Mouse (Mus musculus): ENCODE results near the gene Ankmy1.

The Ankmy1 gene

DNA sequence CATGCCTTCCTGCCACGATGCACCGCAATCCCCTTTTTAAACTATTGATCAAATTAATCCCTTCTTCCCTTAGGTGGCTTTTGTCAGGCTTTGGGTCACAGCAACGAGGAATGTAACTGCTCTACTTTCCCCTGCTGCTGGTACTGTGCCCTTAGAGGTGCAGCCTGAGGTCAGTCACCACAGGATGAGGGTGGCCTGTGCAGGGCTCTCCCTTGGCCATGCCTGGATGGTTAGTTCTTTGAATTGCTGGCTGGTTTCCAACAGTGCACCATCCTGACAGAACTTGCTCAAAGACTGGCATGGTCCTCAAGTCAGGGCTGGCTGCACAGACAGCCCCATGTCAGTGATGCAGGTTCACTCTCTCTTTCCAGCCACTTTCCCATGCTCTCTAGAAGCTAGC is 28.7 kb downstream of the Ankmy1 start:
- no peak for DNase-seq (ENCODE audit: low spot score)

DNA sequence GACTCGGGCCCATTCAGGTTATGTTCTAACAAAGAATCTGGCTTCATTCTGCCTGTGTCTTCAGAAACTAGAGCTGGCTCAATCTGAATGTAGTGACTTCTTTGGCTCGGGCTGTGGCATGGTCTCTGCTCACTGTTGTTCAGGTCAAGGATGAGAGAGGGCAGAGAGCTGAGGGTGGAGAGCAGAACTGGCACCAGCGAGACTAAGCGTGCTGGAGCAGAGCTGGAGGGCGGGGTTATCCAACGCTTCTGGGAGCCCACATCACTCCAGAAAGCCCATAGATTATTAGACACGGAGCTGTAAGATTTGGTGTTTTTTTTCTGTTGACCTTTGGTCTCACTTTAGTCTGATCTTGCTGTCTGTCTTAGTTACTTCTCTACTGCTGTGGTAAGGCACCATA is 30.0 kb downstream of the Ankmy1 start:
- DNase-seq (ENCODE audit: low spot score) = no peak

DNA sequence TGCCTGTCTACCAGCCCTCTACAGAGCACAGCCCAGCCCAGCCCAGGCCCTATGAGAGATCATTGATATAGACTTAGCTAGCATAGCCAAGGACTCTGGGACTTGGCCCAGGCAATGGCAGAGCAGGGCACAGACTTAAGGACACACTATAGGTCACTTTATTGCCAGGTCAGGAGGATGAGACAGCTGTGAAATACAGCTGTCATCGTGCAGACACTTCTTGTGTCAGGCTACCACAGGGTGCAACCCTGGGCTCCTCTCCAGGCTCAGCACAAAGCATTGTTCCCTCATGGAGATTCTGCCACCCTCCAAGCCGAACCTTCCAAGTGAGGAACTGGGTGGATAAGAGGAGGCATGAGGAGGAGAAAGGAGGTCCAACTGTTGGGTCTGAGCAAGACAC is 32.7 kb downstream of the Ankmy1 start:
- DNase-seq (ENCODE audit: low spot score) = no peak

DNA sequence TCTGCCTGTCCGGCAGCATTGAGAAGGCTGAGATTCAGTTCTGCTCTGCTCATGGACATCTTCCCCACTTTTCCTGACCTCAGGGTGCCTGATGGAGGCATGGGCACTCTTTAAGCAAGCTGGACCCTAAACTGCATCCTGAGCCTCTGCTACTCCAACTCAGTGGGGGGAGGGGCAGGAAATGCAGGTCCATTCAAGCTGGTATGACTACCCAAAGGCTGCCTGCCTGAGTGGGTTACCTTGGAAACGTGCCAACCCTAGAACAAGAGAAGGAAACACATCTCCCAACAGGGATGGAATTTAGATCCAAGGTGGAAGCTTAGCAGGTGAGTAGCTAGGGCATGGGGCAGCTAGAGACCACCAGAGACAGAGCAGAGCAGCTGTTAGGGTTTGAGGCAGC is 36.5 kb downstream of the Ankmy1 start:
- no peak for DNase-seq (ENCODE audit: low spot score)

DNA sequence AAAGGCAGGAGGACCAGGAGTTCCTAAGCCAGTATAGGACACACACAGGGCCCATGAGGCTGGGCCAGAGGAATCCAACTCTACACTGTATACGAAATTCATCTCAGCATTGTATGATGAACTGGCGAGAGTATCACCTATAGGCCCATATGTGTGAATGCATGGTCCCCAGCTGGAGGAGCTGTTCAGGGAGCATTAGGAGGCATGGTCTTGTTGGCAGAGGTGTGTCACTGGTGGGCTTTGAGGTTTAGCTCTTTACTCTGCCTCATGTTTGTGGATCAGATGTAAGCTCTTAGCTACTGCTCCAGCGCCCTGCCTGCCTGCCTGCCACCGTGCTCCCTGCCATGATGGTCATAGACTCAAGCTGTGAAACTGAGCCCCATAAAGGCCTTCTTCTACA is 39.4 kb downstream of the Ankmy1 start:
- no peak for DNase-seq (ENCODE audit: low spot score)

DNA sequence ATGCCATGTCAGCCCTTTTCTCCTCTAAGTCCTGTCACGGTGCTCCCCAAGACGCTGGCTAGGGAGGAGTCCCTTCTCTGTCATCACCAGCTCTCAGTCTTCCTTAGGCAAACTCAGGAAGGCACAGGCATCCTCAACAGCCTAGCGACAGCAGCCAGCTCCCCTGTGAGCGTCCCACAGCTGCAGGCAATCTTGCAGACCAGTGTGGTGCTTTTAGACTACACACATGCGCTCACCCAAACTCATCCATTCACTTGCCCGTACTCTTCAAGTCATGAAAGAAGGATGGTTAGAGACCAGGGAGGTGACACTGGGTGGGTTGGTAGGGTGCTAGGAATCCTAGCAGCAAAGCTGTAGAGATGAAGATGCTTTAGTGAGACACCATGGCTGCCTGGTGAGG is 41.2 kb downstream of the Ankmy1 start:
- no peak for DNase-seq (ENCODE audit: low spot score)

DNA sequence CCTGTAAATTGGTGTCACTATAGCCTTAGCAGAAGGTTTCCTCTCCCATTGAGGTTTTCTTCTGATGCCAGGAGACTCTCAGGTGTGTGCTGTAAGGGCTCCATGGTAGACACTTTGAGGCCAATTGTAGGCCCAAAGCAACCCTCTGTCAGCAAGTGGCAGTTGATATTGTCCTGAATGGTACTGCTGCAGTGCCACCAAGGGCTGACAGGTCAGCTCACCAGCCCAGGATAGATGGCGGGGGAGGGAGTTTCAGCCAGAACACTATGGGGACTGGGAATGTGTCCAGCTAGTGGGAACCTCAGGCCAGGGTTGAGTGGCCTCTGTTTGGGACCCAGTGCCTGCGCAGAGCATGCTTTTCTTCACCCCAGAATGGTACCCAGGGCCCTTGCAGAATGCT is 50.3 kb downstream of the Ankmy1 start:
- no peak for DNase-seq (ENCODE audit: low spot score)

DNA sequence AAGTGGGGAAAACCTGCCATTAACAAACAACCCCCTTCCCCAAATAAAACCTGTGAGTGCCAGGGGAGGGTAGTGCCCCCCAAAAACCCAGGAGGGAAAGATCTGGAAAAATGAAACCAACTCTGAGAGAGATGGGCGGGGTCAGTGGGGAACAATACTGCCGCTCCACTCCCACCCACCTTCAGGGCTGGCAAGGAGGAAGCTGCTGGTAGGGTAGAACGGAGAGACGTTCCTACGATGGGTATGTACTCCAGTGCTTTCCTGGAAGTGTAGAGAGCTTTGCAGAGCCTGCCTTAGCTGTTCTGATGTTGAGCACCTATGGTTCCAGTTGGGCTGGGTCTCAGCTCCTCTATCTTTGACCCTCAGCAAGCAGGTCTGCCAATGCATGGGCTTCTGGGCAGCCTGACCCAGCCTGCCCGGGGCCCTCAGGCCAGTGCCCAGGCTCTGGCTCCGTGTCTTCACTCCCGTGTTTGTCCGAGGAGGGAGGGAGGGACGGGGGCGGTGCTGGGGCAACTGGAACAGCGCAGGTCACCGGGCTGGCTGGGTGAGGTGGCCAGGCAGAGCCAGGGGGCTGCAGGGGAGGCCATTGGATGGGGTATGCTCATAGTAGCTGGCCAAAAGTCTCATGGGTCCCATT is 52.6 kb downstream of the Ankmy1 start:
- no peak for DNase-seq (ENCODE audit: low spot score)

DNA sequence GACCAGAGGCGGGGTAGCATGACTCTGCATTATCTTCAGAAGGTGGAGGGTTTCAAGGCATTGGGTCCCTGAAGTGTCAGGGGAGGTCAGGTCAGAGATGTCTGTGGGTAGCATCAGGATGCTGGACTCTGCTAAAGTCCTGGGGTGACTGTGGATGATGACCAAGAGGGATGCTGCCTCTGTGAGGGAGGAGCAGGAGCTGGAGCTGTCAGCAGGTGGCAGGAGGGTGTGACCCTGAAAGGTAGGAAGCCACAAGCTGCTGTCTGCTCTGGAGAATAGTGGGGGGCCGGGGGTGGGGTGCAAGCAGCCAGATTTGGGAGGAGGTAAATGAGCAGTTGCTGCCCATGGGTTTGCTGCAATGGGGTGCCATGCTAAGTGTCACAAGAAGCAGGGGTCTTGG is 53.2 kb downstream of the Ankmy1 start:
- no peak for DNase-seq (ENCODE audit: low spot score)

DNA sequence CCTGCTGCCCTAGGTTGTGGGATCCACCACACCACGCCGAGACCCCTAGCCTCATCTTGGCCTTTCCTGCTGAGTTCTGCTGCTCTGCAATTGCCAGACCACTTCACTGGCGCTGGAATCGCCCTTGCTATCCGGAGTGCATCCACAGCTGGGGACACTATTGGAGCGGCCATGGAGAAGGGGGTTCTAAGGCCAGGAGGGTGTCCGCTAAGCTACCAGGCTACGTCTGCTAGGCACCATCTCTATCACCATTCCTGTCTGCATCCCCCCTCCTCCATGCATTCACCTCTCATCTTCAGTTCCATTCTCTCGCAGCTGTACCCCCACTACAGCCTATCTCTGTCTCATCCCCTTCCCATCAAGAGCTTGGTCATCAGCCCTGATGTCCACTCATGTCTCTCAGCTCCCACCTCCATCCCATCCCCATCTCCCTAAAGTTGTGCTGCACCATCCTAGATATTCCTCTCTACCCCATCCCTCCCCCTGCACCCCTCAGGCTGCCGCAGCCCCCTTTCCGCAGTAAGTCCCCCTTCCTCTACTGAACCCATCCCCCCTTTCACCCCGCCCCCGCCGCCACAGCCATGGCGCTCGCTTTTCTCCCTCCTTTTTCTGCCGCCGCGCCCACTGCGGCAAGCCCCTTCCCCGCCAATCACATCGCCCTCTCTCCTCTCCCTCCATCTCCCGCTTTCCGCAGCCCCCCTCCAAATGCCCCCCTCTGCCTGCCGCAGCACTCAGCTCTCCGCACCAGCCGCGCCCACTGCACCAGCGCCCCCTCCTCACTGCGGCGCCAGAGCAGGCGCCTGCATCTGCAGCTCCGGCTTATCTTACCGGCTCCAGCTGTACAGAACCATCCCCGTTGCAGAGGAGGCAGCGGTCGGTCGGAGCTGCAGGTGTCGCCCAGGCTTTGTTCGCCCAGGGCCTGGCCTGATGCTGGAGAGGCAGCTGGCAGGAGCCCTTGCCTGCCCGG is 54.5 kb downstream of the Ankmy1 start:
- DNase-seq (ENCODE audit: low spot score) = no peak

DNA sequence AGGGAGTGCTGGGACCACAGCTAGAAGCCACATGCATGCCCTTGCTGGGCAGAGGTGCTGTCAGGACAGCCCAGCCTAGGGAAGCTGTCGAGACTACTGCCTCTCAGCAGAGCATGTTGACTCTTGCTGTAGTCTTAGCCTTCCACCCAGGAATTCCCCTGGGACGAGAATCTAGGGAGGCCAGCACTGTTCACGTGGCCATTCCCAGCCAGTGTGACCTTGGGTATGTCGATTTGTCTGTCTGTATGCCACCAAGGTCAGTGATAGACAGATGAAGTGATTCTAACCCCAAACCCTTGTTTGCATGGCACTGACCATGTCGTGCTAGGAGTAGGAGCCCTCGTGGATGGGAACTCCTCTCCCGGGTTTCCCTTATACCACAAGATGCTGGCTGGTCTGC is 56.8 kb downstream of the Ankmy1 start:
- no peak for DNase-seq (ENCODE audit: low spot score)

DNA sequence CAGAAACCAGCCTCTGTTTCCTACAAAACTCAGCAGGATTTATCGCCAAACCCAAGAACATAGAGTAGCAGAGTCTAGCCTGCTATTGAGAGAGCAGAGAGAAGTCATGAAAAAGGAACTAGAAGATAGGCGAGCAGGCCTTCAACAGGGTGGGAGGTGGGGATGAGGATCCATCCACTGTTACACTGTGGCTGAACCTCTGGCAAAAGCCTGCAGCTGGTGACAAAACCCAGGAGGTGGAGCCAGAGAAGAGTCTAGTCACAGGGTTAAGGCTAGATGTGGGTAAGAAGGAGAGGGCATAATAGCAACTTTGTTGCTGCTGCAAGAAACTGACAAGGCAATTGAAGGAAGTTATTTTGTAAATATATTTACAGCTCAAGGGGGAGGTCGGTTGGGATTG is 61.3 kb downstream of the Ankmy1 start:
- no peak for DNase-seq (ENCODE audit: low spot score)

DNA sequence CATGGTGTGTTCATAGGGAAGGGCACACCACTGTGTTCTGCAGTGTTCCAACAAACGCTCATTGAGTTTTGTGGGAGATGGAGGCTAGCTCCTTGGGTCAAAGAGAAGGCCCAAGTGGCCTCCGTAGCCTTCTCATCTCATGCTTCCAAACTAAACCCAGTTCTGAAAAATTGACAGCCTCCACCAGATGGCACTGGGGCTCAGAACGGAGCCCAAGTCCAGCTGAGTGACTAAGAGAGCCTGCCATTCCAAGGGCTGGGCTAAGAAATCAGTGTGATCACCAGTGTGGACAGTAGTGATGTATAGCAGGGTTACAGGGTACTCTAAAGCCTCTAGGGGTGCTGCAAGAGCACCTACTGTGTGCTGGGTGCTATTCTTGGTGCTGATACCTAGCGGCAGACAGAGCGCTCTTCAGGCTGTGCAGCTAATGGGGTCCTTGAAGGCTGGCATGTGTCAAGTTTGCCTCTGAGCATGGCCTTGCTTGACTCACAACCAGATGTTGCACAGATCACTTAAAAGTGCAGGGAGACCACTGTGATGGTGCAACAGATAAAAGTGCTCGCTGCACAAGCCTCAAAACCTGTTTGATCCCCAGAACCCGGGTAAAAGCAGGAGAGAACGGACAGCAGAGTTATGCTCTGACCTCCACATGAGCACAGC is 62.3 kb downstream of the Ankmy1 start:
- DNase-seq (ENCODE audit: low spot score) = no peak

DNA sequence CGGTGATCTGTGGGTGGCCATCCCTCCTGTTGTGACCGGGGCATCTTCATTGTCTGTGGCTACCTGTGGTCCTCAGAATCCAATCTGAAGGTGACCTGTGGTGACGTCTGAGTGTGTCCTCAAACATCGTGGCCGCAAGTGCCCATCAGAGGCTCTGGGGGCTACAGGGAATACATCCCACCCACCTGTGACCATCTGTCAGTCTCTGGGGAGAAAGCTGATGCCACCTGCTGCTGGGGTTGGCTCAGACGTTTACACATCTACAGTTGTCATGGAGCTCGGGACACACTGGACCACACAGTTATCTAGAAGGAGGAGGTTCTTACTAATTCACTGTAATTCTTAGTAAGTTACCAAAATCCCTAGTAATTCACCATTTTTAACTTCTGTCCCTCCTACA is 63.5 kb downstream of the Ankmy1 start:
- DNase-seq (ENCODE audit: low spot score) = no peak

DNA sequence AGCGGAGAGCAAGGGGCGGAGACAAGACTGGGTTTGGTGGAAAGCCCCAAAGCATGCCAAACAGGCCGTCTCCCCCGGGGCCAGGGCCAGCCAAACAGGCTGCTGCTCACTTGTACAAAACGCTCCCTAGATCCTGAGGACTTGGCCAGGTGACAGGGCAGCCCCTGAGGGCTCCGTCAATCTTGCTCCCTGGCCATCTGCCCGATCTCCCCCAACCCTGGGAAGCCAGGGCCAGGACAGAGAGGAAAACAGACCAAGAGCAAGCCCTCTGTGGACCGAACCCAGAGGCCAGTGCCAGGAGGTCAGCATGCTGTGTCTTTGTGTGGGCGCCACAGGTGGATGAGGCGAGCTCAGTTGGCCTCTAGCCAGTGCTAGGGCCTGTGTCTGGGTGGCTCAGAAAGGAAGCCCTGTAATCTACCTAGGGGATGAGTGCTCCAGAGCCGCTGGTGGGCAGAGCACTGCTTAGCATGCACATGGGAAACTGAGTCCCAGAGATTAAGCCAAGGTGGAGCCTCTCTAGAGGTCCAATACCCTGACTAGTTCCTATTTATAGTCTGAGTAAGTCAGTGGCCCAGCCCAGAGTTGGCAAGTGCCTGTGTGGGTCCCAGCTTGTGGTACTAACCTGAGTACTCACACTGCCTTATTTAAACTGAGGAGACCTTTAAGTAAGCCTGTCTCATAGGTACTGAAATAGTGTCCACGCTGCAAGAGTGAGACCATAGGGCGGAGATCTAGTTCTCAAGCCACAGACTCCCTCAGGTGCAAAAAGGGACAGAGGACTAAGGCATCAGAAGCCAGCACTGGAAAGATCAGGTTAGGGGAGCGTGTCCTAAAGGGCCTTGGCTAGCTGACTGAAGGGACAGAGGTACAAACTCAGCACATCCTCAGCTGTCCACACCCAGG is 64.5 kb downstream of the Ankmy1 start:
- peak; percentile 27 for DNase-seq (ENCODE audit: low spot score)

DNA sequence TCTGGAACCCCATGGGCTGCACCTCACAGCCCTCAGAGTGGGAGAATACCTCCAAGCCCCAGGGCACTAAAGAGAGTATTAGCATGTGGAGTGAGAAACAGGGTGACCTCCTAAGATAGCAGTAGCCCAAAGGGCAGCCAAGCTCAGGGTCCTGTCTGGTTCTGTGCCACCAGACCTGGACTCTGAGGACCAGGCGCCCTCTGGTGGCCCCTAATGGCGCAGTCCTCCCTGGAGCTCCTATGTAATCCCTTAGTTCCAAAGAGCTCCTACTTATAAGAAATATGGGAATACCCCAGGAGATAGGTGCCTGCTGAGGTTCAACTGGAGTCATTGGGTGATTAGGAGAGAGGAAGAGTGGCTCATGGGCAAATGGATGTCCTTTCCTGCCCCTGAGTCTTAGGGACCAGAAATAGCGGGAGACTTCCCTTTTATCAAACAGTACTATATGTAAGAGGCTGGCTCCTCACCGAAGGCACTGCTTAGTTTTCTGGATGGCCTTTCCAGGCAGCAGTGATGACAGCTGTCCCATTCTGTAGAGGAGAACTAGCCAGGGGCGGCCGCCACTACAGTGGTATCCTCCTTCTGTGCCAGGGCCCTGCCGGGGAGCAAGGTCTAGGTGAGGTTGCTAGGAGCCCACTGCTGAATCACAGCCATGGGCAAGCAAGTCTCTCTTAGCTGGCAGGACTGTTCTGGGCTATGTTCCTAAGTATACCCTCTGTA is 68.6 kb downstream of the Ankmy1 start:
- DNase-seq (ENCODE audit: low spot score) = peak; percentile 78

DNA sequence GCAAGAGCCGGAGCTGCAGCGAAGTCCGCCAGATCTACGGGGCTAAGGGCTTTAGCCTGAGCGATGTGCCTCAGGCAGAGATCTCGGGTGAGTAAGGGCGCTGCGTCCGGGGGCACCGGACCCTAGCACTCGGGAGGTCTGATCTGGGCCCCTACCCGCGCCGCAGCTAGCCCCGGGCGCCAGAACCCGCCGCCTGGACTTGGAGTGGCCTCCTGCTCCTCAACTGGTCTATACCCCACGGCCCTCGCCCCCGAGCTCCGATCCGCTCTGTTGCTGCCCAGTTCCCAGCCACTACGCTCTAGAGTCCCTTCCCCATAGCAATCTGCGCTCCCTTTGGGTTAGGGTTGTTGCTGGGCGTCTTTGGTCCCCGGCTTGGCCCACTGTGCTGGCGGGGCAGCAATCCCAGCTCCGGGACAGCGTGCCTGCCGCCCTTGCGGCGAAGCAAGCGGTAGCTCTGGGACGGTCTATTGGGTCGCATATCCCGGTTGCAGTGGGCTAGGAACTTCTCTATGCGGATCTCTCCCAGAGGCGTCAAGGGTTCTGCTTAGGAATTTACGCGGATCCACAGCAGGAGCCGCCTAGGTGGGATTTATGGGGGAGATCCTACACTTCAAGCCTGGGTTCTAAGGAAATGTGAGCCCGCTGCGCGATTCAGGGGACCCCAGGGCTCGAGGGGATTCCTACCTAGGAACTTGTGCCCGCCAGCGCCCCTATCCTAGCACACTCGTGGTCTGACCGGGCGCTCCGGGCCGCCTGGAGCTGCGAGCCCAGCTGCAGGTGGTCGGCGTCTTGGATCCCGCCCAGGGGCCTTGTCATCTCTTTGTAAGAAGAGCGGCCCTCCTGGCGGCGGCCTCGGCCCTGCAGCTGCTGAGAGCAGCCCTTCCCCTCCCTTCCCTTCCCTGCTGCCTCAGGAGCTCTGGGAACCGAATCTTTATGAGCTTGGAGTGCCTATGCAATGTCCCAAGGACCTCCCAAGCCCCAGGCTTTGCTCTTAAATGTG is 70.4 kb downstream of the Ankmy1 start:
- peak; percentile 56 for DNase-seq (ENCODE audit: low spot score)

DNA sequence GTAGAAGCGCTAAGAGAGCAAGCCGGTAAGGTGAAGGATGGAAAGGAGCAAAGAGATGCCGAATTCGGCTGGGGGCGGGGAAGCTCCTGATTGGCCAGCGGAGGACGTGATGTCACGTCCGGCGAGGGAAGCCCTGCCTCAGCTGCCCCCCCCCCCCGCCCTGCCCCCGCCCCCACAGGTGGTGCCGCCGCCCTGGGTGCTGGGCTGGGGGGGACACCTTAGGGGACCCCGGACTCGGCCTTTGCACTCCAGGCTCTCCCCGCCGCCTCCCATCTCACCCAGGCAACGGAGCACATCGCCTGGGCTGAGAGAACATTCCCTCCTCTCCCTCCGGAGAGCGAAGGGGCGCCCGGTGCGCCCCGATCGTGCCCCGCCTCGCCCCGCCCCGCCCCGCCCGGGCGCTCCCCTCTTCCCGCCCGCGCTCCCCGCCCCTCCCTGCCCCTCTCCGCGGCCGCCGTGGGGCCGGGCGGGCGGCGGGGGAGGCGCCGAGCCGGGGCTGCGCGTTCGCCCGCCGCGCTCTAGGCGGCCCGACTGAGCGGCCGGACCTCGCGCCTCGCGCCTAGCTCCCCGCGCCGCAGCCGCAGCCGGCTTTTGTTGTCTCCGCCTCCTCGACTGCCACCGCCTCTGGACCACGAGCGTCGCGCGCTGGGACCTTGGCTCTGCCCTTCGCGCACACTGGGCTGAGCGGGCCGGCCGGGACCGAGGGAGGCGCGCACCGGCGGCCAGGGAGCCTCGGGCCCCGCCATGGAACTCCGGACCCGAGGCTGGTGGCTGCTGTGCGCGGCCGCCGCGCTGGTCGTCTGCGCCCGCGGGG is 71.3 kb downstream of the Ankmy1 start, which contains the start of gene Gpc1:
Gpc1 (plus strand) TSS at position 458 of the 814 bp plus-strand sequence.
- DNase-seq (ENCODE audit: low spot score) = peak; percentile 72

DNA sequence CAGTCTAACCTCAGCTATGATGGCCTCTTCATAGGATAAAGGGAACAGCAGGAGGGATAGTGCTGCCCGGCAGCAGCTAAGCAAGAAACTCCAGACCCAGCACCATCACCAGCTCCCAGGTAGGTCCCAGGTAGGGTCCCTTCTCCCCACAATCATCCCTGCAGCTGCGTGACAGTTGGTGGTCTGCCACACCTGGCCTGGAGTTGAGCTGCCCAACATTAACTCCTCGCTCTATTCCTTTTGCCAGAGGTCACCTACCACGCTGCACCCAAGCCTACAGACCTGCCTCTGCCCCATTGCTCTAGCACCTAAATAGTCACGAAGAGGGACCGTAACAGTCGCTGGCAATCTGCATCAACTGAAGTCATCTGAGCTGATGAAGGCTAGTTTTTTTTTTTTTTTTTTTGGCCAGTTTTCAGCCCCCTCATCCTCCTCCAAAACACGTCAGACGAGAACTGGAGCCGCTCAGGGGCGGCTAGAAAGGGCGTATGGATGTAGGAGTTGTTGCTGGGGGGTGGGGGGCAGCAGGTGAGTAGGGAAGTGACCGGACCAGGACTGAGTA is 72.0 kb downstream of the Ankmy1 start:
- no peak for DNase-seq (ENCODE audit: low spot score)
